Mouse (Mus musculus): ENCODE measurements around the gene Cabp2.

GRCm38 (mm10) chr19:4087090-4087489 lies 5.7 kb downstream of the Cabp2 start:
- no peak for TF ChIP-seq EP300 (optimal IDR thresholded peaks at IDR 0.05)
- no peak for TF ChIP-seq CTCF (IDR thresholded peaks at IDR 0.05; ENCODE audit: low read depth)
